Mouse (Mus musculus): ENCODE results near the gene Fzd10.

The Fzd10 gene

DNA sequence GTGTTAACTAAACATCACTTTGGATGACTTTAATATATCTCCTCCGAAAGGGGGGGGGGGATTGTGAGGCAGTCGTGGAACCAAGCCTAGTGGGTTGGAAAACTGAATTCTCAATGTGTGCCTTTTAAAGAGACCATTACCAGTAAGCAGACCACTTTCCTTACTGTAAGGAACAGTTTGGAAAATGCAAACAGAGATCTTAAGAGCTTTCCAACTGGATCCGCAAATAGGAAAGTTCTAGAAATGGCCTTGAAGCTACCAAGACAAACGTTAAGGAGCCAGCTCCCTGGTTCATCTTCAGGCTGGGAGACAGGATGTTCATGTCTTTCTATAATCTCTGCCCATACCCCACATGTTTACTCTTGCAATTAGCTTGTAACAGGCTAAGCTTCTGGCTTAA is 3.3 kb upstream of the Fzd10 start:
- ChIA-PET CTCF (interaction anchor here in 1 of 4 experiments (0.8 kb wide), 1 partner anchor 11 kb away, joined by 4 read pairs; no protein-coding TSS in a partner anchor), POLR2A (interaction anchor here in 3 of 4 experiments (0.7 to 4.5 kb wide), 12 partner anchors 9 to 965 kb away, joined by 3 to 29 read pairs (median 8); partner anchors contain the start of gene Slc15a4 (in 1 of the 3))

DNA sequence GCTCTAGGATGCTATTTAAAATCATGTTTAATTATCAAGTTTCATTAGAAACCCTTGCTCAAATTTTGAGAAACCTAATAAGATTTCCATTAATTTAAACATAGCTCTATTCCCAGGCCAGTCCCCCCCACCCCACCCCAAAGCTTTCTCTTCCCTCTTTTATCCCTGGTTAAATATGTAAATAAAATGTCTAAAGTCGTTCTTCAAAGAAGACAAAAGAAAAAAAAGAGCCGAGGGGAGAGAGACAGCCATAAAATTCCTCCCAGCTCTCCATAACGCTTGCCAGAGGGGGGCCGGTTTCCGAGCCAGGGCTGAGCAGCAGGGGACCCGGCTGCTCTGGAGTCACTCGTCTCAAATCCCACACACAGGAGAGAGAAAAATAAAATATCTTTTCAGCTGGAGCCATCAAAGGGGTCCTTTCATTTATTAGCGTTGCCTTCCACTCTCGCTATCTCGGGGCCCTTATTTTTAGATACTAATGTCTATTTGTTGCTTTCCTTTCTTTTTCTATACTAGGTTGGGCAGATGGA is 2.4 kb upstream of the Fzd10 start:
- ChIA-PET CTCF (interaction anchor here in 2 of 4 experiments (0.9 to 1.4 kb wide), 5 partner anchors 9 to 106 kb away, joined by 3 to 6 read pairs (median 5); no protein-coding TSS in a partner anchor), POLR2A (interaction anchor here (0.6 to 5.1 kb wide), 19 partner anchors 8 to 317 kb away, joined by 3 to 74 read pairs (median 5); no protein-coding TSS in a partner anchor)

DNA sequence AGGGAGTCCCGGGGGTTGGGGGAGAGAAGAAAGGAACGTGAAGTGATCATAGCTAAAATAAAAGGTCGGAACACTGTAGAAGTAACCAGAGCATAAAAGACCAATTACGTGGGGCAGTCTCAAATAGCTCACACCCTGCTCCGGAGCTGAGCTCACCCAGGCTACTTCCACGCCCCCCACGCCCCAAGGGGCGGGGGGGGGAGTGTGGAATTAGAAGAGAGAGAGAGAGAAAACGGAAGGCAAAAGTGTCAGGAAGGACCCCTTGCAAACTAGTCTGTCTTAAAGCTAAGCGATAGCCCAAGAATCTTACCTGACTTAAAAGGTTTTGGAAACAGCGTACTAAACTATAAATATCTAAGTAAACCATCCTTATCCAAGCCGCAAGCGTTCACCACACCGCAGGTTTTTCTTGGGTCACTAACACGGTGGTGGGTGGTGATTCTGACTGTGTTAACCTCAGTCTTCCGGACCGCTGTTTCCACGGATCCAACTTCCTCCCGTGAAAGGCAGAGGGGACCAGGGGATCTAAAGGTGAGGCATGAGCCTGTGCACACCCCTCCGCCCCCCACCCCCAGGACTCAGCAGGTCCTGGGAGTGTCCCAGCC is 1.8 kb upstream of the Fzd10 start:
- CTCF ChIA-PET, result interaction anchor here in 3 of 4 experiments (0.6 to 1.4 kb wide), 7 partner anchors 10 to 161 kb away, joined by 3 to 6 read pairs (median 4); no protein-coding TSS in a partner anchor

DNA sequence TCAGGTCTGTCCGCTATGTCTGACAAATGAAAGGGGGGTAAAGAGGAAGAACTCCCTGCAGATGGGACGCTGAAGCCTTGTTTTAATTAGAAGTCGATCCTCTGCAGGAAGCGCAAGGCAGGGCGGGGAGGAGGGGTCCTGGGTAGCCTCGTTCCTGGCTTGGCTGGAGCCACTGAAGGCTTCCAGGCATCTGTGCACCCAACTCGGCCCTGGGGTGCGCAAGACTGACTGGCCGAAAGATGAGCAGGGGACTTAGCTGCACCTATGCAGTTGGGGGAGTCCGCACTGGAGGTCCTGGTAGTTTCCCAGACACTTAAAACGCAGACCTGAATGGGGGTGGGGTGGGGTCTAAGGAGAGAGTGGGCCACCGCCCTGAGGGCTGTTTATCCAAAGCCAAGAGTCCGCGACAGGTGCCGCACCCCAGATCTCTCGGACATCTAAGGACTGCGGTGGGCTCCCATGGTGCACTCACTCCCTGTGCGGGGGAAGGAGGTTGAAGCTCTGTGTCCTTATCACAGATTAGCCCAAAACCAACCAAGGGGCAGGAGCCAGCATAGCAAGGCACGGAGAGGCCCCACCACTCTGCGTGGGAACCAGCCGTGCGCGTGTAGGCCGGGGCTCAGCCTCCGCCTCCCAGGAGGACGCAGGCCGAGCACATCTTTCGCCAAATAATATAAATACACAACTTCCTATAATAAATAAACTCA is 1.1 kb upstream of the Fzd10 start:
- ChIA-PET CTCF (interaction anchor here (0.6 to 1.4 kb wide), 9 partner anchors 19 to 167 kb away, joined by 3 to 6 read pairs (median 3); no protein-coding TSS in a partner anchor), POLR2A (interaction anchor here in 3 of 4 experiments (0.5 to 5.1 kb wide), 34 partner anchors 7 to 892 kb away, joined by 3 to 74 read pairs (median 8); no protein-coding TSS in a partner anchor)

More for the DNA sequence above, 1.8 kb upstream of the Fzd10 start:
- POLR2A ChIA-PET, result interaction anchor here (0.5 to 5.1 kb wide), 22 partner anchors 8 to 735 kb away, joined by 3 to 74 read pairs (median 5); no protein-coding TSS in a partner anchor

DNA sequence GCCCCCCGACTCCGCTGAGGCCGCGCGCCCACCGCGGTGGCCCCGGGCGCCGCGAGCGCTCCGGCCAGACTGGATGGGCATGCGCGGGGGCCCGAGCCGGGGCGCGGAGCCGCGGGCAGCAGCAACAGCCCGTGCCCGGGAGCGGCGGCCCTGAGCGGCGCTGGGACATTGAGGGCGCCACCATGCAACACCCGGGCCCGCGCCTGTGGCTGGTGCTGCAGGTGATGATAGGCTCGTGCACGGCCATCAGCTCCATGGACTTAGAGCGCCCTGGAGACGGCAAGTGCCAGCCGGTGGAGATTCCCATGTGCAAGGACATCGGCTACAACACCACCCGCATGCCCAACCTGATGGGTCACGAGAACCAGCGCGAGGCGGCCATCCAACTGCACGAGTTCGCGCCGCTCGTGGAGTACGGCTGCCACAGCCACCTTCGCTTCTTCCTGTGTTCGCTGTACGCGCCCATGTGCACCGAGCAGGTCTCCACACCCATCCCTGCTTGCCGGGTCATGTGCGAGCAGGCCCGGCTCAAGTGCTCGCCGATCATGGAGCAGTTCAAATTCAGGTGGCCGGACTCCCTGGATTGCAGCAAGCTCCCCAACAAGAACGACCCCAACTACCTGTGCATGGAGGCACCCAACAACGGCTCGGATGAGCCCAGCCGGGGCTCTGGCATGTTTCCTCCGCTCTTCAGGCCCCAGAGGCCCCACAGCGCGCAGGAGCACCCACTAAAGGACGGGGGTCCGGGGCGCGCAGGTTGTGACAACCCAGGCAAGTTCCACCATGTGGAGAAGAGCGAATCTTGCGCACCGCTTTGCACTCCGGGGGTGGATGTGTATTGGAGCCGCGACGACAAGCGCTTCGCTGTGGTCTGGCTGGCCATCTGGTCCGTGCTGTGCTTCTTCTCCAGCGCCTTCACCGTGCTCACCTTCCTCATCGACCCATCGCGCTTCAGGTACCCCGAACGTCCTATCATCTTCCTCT is 684 bp downstream of the Fzd10 start:
- POLR2A ChIA-PET, result interaction anchor here (0.6 to 5.1 kb wide), 53 partner anchors 8 to 1684 kb away, joined by 3 to 74 read pairs (median 5); no protein-coding TSS in a partner anchor
- CTCF ChIA-PET, result interaction anchor here (0.6 to 1.6 kb wide), 7 partner anchors 60 to 1384 kb away, joined by 3 to 10 read pairs (median 4); no protein-coding TSS in a partner anchor

DNA sequence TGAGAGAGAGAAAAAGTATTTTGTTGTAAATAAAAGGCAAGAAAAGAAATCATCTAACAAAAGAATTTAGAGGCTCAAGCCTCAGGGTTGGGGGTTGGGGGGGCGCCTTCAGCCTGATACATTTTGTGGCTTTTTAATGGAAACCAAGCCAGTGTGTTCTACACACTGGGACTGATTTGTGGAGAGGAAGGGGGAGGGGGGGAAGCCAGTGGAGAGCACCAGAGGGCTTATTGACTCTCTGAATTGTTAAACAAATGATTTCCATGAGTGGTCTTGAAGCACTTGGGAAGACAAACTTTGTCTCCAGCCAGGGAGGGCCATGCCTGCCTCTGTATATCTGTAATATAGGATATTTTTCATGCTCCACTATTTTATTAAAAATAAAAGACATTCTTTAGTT is 3.0 kb downstream of the Fzd10 start:
- ChIA-PET POLR2A (interaction anchor here in 2 of 4 experiments (0.9 to 3.6 kb wide), 8 partner anchors 10 to 31 kb away, joined by 3 to 21 read pairs (median 7); no protein-coding TSS in a partner anchor), CTCF (interaction anchor here in 1 of 4 experiments (0.9 kb wide), 1 partner anchor 81 kb away, joined by 3 read pairs; no protein-coding TSS in a partner anchor)

DNA sequence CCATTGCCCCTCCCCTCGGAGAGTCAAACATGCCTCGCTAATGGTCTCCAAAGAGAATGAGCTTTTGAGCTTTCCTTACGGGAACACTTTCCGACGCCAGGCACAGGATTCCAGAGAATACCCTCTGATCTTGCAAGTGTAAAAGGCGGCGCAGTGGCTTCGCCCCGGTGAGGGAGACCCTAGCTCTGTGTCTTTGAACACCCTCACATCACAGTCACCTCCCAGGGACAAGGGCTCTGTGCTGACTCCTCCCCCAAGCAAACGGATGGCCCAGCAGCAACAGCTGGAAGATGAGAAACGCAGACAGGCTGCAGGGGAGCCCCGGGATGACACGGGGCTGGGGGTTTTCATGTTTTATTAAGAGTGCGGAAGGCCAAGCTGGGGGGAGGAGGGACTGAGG is 6.0 kb downstream of the Fzd10 start:
- ChIA-PET CTCF (interaction anchor here (0.5 to 2.1 kb wide), 11 partner anchors 10 to 240 kb away, joined by 3 to 8 read pairs (median 3); no protein-coding TSS in a partner anchor), POLR2A (interaction anchor here in 2 of 4 experiments (0.9 to 3.6 kb wide), 11 partner anchors 9 to 664 kb away, joined by 3 to 21 read pairs (median 5); no protein-coding TSS in a partner anchor)

DNA sequence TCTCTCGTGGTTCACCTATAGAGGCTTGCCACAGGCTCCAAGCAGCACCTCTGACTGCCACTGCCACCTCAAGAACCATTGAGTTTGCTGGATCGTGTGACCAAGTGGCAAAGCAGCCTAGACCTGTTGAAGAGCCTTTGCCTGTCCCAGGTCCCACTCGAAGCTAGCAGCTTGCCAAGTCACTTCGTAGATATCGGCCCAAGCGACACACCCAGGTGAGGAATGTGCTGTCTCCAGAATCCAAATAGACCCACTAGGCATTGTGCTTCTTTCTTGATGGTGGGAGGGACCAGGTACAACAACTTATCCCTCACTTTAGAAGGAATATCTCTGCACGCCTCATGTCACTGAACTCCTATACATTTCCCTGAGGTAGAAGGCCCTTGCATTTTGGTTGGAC is 8.4 kb downstream of the Fzd10 start:
- CTCF ChIA-PET, result interaction anchor here in 1 of 4 experiments (1.2 kb wide), 1 partner anchor 94 kb away, joined by 4 read pairs; no protein-coding TSS in a partner anchor
- POLR2A ChIA-PET, result interaction anchor here in 3 of 4 experiments (0.8 to 2.5 kb wide), 11 partner anchors 8 to 417 kb away, joined by 3 to 20 read pairs (median 3); partner anchors contain the start of gene Fzd10 (in 3 of the 3)

DNA sequence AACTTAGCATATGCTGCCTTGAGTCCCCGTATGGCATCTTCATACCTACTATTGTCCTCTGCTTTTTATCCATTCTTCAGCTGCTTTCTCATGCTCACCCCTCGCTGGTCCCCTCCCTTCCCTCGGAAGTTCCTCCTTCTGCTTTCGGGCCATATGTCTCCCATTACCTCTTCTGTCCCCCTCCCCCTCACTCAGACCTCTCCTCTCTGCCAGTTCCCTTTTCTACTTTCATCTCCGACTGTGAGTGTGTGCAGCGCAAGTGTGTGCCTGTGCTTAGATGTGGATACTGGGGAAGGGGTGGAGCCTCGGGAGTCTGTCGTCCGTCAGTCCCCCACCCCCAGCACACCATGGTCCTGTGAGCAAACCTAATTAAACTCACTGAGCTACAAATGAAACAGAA is 17.0 kb downstream of the Fzd10 start:
- POLR2A ChIA-PET, result interaction anchor here in 1 of 4 experiments (0.6 kb wide), 1 partner anchor 1025 kb away, joined by 3 read pairs; no protein-coding TSS in a partner anchor
- CTCF ChIA-PET, result interaction anchor here in 2 of 4 experiments (0.7 kb wide), 2 partner anchors 20 to 87 kb away, joined by 3 to 5 read pairs; no protein-coding TSS in a partner anchor

DNA sequence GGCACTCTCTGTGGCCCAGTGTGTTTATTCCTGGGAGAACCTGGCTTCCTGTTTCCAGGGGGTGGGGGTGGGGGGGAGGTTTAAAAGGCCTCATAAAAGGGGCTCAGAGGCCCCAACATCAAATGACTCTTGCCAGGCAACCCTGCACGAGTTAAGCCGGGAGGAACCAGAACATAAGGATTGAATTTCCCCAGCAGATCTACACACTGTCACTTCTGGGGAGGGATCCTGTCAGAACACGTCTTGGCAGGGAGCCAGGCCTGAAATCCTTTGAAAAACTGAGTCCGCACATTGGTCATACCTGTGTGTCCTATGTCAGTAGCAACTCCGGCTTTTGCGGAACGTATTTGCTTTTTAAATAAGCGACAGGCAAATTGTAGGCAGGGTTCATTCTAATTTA is 19.3 kb downstream of the Fzd10 start:
- ChIA-PET CTCF (interaction anchor here in 1 of 4 experiments (0.6 kb wide), 1 partner anchor 20 kb away, joined by 3 read pairs; no protein-coding TSS in a partner anchor), POLR2A (interaction anchor here in 2 of 4 experiments (0.8 to 1.2 kb wide), 3 partner anchors 10 to 47 kb away, joined by 3 to 4 read pairs (median 4); partner anchors contain the start of gene Fzd10 (in 1 of the 2))

DNA sequence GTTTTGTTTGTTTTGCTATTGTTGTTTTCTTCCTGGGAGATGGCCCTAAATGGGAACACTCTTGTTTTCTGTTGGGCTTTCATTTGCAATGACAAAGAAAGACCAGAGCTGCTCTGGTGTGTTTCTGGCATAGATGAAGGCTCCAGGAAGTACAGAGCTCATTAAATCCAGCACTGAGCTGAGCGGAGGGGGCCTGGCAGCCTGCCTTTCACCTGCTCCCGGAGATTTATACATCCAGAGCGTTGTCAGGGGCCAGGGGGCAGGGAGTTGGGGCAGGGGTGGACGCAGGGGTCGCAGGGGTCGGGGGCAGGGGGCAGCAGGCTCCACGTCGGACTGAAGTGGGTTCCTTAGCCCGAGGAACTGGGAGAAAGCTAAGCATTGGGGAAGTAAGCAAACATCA is 19.8 kb downstream of the Fzd10 start:
- ChIA-PET POLR2A (interaction anchor here in 2 of 4 experiments (0.8 to 1.0 kb wide), 2 partner anchors 11 to 20 kb away, joined by 3 to 4 read pairs; partner anchors contain the start of gene Fzd10 (in 1 of the 2)), CTCF (interaction anchor here in 2 of 4 experiments (0.6 to 1.6 kb wide), 2 partner anchors 21 to 105 kb away, joined by 3 to 4 read pairs; no protein-coding TSS in a partner anchor)

DNA sequence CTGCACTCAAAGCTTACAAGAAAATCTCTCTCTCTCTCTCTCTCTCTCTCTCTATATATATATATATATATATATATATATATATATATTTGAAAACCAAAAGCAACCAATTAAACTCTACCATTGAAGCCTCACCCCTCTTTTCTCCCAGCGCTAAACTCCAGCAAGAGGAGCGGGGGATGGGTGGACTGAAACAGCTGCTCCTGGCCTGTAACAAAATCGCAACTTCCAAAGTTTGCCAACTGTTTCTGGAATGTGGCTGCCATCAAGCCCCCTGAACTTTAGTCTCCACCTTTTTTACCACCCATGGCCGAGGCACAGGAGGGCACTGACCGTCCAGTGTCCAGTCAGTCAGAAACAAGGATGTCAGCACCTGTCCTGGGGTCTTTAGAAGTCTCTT is 27.1 kb downstream of the Fzd10 start:
- CTCF ChIA-PET, result interaction anchor here in 2 of 4 experiments (0.6 to 0.7 kb wide), 4 partner anchors 67 to 726 kb away, joined by 3 to 5 read pairs (median 4); no protein-coding TSS in a partner anchor
- POLR2A ChIA-PET, result no interaction called here

DNA sequence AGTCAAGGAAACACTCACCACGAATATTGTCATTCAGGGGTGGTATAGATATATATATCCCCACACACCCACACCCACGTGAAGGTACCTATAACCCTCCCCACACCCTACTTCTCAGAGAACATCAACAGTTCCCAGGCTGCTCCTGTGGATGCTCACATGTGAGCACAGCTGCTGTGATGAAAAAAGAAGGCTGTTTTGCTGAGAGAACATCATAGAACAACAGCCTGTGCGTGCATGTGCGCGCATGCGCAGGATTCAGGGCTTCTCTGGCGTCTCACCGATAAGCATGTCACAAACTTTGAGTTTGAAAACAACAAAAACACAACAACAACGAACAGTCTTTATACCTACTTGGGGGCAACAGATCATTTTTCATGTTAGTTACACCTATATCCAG is 36.0 kb downstream of the Fzd10 start:
- POLR2A ChIA-PET, result interaction anchor here in 2 of 4 experiments (0.6 to 2.9 kb wide), 4 partner anchors 23 to 37 kb away, joined by 3 to 10 read pairs (median 4); partner anchors contain the start of gene Fzd10 (in 1 of the 2)
- CTCF ChIA-PET, result interaction anchor here (0.5 to 3.0 kb wide), 9 partner anchors 20 to 564 kb away, joined by 3 to 7 read pairs (median 4); no protein-coding TSS in a partner anchor

DNA sequence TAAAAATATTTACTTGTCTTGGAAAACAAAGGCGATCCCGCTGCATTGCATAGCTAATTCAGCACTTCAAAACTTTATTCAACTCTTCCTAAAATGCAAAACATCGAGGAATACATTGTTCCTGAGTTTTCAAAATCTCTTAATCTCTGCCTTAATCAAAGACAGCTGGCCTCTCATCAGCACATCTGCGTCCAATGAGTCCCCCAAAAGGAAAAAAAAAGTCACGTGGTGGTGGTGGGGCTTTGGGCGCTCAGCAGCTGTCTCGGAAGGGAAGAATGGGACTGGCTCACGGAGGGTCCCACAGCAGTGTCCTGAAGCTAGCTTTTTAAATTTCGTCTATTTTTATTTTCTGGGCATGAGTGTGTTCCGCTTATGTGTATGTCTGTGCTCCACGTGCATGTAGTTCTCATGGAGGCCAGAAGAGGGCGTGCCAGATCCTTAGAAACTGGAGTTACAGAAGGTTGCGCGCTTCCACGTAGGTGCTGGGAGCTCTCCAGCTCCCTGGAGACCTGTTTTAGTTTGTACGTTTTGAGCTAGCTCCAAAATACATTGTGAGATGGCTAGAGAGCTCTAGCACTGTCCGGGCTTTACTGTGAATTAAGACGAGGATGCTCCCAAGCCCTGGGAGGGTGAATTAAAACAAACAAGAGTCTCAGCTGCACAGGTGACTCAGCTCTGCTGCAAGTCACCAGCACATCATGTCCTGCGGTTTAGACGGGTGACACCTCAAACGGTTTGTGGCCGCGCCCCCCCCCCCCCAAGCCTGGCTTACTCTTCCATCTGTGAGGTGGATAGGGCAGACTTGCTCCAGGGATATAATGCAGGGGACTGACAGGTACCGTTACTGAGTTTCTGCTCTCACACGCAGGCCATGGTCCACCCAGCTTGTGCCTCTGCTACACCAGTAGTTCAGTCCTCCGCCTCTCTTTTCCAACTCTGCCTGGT is 36.7 kb downstream of the Fzd10 start:
- CTCF ChIA-PET, result interaction anchor here (0.5 to 3.0 kb wide), 18 partner anchors 9 to 955 kb away, joined by 3 to 7 read pairs (median 4); no protein-coding TSS in a partner anchor
- POLR2A ChIA-PET, result interaction anchor here (0.6 to 2.9 kb wide), 12 partner anchors 10 to 1018 kb away, joined by 3 to 10 read pairs (median 4); partner anchors contain the start of gene Fzd10 (in 2 of the 4)

DNA sequence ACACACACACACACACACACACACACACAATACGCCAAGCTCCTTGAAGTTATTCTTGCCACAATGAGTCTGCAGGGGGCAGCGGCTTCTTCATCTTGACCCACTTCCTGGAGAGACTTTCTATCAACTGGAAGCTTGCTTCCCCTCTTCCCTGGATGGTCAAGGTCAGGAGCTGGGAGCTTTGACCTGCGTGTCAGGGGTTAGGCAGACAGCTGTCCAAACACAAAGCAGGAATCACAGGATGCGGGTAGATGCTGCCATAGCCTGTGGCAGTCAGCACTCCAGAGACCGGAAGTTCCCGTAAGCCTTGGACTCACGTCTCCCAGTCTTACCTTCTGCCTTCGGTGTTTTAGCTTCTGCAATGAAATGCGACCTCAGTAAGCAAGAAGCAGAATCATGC is 38.1 kb downstream of the Fzd10 start:
- POLR2A ChIA-PET, result interaction anchor here in 3 of 4 experiments (0.8 to 2.9 kb wide), 5 partner anchors 9 to 39 kb away, joined by 3 to 10 read pairs (median 5); partner anchors contain the start of gene Fzd10 (in 2 of the 3)

More for the DNA sequence above, 38.1 kb downstream of the Fzd10 start:
- CTCF ChIA-PET, result interaction anchor here (0.5 to 3.0 kb wide), 11 partner anchors 9 to 1016 kb away, joined by 3 to 11 read pairs (median 3); no protein-coding TSS in a partner anchor
